Mouse (Mus musculus): ENCODE measurements around the gene Olfr1141.

DNA sequence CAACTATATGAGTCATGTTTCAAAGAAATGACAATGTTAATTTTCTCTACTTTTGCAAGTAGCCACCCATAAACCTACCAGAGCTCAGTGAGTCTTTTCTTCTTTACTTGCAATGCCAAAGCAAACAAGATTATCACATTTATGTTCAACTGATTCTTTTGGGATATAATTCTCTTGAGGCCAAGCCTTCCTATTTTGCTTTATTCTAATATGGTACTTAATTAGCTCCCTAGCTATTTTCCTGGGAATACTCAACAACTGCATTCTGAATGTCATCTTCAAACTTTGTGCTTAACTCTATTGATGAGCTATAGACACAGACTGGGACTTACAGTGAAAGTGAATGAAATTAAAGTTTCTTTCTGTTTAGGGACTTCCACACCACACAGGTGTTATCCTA lies 40.7 kb downstream of the Olfr1141 start, which contains the start of gene Olfr1137:
- TF ChIP-seq CTCF (conservative IDR thresholded peaks at IDR 0.05; ENCODE audit: low read length) (no peak), NANOG (IDR thresholded peaks at IDR 0.05; ENCODE audit: borderline replicate concordance, low read length) (no peak), POU5F1 (IDR thresholded peaks at IDR 0.05; ENCODE audit: borderline replicate concordance, low read length) (no peak)

Measured in E14TG2a.4 (cell line).